Mouse (Mus musculus) neural tube, embryonic 11.5 days (tissue): ENCODE data around the gene Thy1. TPM values are rescaled to one million over a fixed set of nuclear protein-coding genes. Genes with fewer than 3 reads are reported as not detected.

ENCODE experiments used
- ATAC-seq: fragments of 200-750 bp; cut with Nextera tagmentation; 2 replicates; pipeline ENCODE4 v1.8.0; 2017; ENCODE audit warnings: moderate number of reproducible peaks, mild to moderate bottlenecking, moderate TSS enrichment, moderate library complexity; ENCODE audit not compliant: insufficient read depth, low FRiP score, low TSS enrichment
- DNase-seq: peaks from one replicate; pipeline ENCODE4 v3.0.0-alpha.2; 2015; ENCODE audit warnings: low spot score
- H3K27ac ChIP-seq: fragments of 300-500 bp; sonication (generic); 2 replicates; pipeline ENCODE4 v1.5.1; 2014; ENCODE audit warnings: low read depth, mild to moderate bottlenecking, low read length
- H3K27me3 ChIP-seq: fragments of 300-500 bp; sonication (generic); 2 replicates; pipeline ENCODE4 v1.6.1; 2014; ENCODE audit warnings: mild to moderate bottlenecking, low read length, mixed read lengths; ENCODE audit not compliant: control insufficient read depth, insufficient read depth
- H3K36me3 ChIP-seq: fragments of 300-500 bp; sonication (generic); 2 replicates; pipeline ENCODE4 v1.6.1; 2014; ENCODE audit warnings: mild to moderate bottlenecking, low read length, moderate library complexity, mixed read lengths; ENCODE audit not compliant: control insufficient read depth, insufficient read depth
- H3K4me1 ChIP-seq: fragments of 300-500 bp; sonication (generic); 2 replicates; pipeline ENCODE4 v1.6.1; 2014; ENCODE audit warnings: low read length, mixed read lengths; ENCODE audit not compliant: control insufficient read depth, insufficient read depth
- H3K4me2 ChIP-seq: fragments of 300-500 bp; sonication (generic); 2 replicates; pipeline ENCODE4 v1.6.1; 2014; ENCODE audit warnings: low read depth, mild to moderate bottlenecking, moderate library complexity
- H3K4me3 ChIP-seq: fragments of 300-500 bp; sonication (generic); 2 replicates; pipeline ENCODE4 v1.5.1; 2014; ENCODE audit warnings: low read depth, low read length
- H3K9ac ChIP-seq: fragments of 300-500 bp; sonication (generic); 2 replicates; pipeline ENCODE4 v1.6.1; 2014; ENCODE audit warnings: mild to moderate bottlenecking, low read length
- H3K9me3 ChIP-seq: fragments of 300-500 bp; sonication (generic); 2 replicates; pipeline ENCODE4 v1.6.1; 2016; ENCODE audit warnings: low read length; ENCODE audit not compliant: control insufficient read depth
- WGBS: fragments of 180-500 bp; shearing (Covaris S2); extraction: QIAGEN DNeasy Blood & Tissue Kit; methylation state at CpG from one replicate; pipeline ENCODE4 v1.1.7; 2014; 5-methylcytosine and 5-hydroxymethylcytosine counted together
- polyA plus RNA-seq: library from polyadenylated mRNA; unstranded; fragments of >200 nt; fragmentation: Nextera tagmentation; extraction: Ambion mirVana; gene quantifications from 2 replicates; pipeline ENCODE4 v1.2.1, GENCODE M21; 2014

The Thy1 gene
- polyA plus RNA-seq = not detected in 2 replicates

- Histone ChIP-seq H3K4me3 (peak within 1 kb of the TSS; percentile 28), H3K9me3 (no peaks in the 10 kb centered on the region), H3K36me3 (no peaks in the 10 kb centered on the region), H3K9ac (peak within 1 kb of the TSS; percentile 37; the same call in 1 of the 2 replicates), H3K27me3 (peaks cover 30% of the 10 kb centered on the region), H3K27ac (no peak within 1 kb of the TSS), H3K4me2 (peak within 1 kb of the TSS; percentile 50), H3K4me1 (peaks cover 7% of the 10 kb centered on the region)
- WGBS = under 1% methylated on average over 30 of the region's 30 CpGs
- ATAC-seq = no peak
- DNase-seq = peak; percentile 44
Measured at GRCm38 (mm10) chr9:44042836-44043707, at the start of gene Thy1. Gene Thy1, plus strand, starts transcription at chr9:44043384.

GRCm38 (mm10) chr9:43997681-43998080, 45.5 kb upstream of the Thy1 start:
- Histone ChIP-seq H3K4me2 (no peak overlapping the region), H3K9ac (no peak overlapping the region), H3K36me3 (no peaks in the 10 kb centered on the region), H3K4me1 (peaks cover 13% of the 10 kb centered on the region), H3K27me3 (no peaks in the 10 kb centered on the region), H3K9me3 (no peaks in the 10 kb centered on the region), H3K4me3 (no peak overlapping the region), H3K27ac (no peak overlapping the region)
- ATAC-seq (no peak), DNase-seq (no peak)
- 80% methylated on average over 2 of the region's 2 CpGs for WGBS

DNA sequence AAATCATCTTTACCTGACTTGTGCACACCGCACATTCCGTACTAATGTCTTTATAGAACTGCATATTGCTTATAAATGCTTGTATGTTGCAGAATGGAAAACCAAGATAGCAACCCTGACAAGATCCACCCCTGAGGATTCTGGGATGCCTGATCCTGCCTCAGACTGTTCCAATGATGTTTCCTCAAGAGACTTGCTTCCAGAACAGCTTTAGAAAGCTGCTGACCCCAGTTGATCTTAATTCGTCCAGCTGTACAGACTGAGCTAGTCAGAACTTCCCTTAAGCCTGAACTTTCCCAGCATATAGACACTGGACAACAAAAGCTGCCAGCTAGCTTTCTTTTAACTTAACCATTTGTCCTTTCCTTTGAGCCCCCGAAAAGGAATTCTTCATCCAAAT, 44.3 kb upstream of the Thy1 start:
- H3K36me3 ChIP-seq = no peaks in the 10 kb centered on the region
- H3K4me1 ChIP-seq = peaks cover 4% of the 10 kb centered on the region
- H3K9ac ChIP-seq = no peak overlapping the region
- WGBS = 76% methylated on average over 4 of the region's 4 CpGs
- no peaks in the 10 kb centered on the region for H3K9me3 ChIP-seq
- no peak for DNase-seq
- no peak for ATAC-seq
- no peak overlapping the region for H3K4me2 ChIP-seq
- H3K27ac ChIP-seq = no peak overlapping the region
- H3K4me3 ChIP-seq = no peak overlapping the region
- no peaks in the 10 kb centered on the region for H3K27me3 ChIP-seq

DNA sequence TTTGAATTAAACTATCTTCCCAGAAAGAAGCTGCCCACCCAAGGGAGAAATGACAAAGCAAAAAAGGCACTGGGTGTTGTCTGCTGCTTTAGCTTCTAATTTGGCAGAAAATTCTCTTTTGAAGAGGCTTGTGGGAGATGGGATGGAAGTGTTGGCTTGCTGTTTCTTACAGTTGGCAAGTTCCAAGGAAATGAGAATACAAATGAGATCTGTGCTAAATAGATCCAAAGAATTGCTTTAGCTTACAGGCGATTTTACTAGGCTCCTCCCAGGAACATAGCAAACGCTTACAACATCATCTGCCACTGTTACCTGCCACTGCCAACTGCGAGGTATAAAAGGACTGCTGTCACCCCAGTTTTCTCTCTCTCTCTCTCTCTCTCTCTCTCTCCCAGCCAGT, 38.8 kb upstream of the Thy1 start:
- 71% methylated on average over 3 of the region's 3 CpGs for WGBS
- no peak overlapping the region for H3K9ac ChIP-seq
- H3K36me3 ChIP-seq = no peaks in the 10 kb centered on the region
- ATAC-seq = no peak
- H3K4me2 ChIP-seq = no peak overlapping the region
- no peak for DNase-seq
- H3K4me3 ChIP-seq = no peak overlapping the region
- H3K27ac ChIP-seq = no peak overlapping the region
- H3K4me1 ChIP-seq = no peaks in the 10 kb centered on the region
- H3K9me3 ChIP-seq = no peaks in the 10 kb centered on the region
- H3K27me3 ChIP-seq = no peaks in the 10 kb centered on the region

GRCm38 (mm10) chr9:44005305-44005704, 37.9 kb upstream of the Thy1 start:
- no peak overlapping the region for H3K9ac ChIP-seq
- no peaks in the 10 kb centered on the region for H3K27me3 ChIP-seq
- WGBS = 87% methylated on average over 3 of the region's 3 CpGs
- ATAC-seq (no peak), DNase-seq (no peak)
- no peak overlapping the region for H3K4me3 ChIP-seq
- H3K4me1 ChIP-seq = no peaks in the 10 kb centered on the region
- H3K27ac ChIP-seq = no peak overlapping the region
- H3K4me2 ChIP-seq = no peak overlapping the region
- no peaks in the 10 kb centered on the region for H3K9me3 ChIP-seq
- H3K36me3 ChIP-seq = no peaks in the 10 kb centered on the region

- H3K27ac ChIP-seq = no peak overlapping the region
- H3K27me3 ChIP-seq = no peaks in the 10 kb centered on the region
- ATAC-seq = no peak
- H3K9ac ChIP-seq = no peak overlapping the region
- no peak overlapping the region for H3K4me3 ChIP-seq
- H3K4me2 ChIP-seq = no peak overlapping the region
- 76% methylated on average over 2 of the region's 2 CpGs for WGBS
- DNase-seq = no peak
- H3K9me3 ChIP-seq = no peaks in the 10 kb centered on the region
- H3K36me3 ChIP-seq = no peaks in the 10 kb centered on the region
- H3K4me1 ChIP-seq = no peaks in the 10 kb centered on the region
Measured at GRCm38 (mm10) chr9:44007323-44007722, 35.9 kb upstream of the Thy1 start.

DNA sequence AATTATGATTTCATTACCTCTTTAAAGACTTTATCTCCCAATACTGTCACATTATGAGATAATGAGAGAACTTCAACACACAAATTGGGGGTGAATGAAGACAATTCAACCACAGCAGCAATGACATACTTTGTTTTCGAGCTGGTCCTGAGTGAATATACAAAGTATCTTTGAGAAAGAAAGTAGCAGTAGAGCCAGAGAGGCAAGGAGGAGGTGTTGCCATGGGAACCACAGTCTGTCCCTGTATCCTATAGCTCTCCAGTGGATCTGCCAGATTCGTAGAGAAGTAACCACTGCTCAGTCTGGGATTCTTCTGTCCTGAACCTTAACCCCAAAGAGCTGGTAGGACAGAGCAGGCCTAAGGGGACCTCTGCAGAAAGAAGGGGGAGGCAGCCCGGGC, 35.2 kb upstream of the Thy1 start:
- no peaks in the 10 kb centered on the region for H3K27me3 ChIP-seq
- WGBS = 76% methylated on average over 3 of the region's 3 CpGs
- no peak for DNase-seq
- no peak overlapping the region for H3K4me2 ChIP-seq
- no peaks in the 10 kb centered on the region for H3K9me3 ChIP-seq
- H3K4me1 ChIP-seq = no peaks in the 10 kb centered on the region
- H3K27ac ChIP-seq = no peak overlapping the region
- no peaks in the 10 kb centered on the region for H3K36me3 ChIP-seq
- no peak for ATAC-seq
- H3K4me3 ChIP-seq = no peak overlapping the region
- H3K9ac ChIP-seq = no peak overlapping the region

GRCm38 (mm10) chr9:44010900-44011299, 32.3 kb upstream of the Thy1 start:
- Histone ChIP-seq H3K9ac (no peak overlapping the region), H3K9me3 (no peaks in the 10 kb centered on the region), H3K4me3 (no peak overlapping the region), H3K4me1 (no peaks in the 10 kb centered on the region), H3K27me3 (no peaks in the 10 kb centered on the region), H3K36me3 (no peaks in the 10 kb centered on the region), H3K4me2 (no peak overlapping the region), H3K27ac (no peak overlapping the region)
- ATAC-seq = no peak
- WGBS = 80% methylated on average over 3 of the region's 3 CpGs
- no peak for DNase-seq

DNA sequence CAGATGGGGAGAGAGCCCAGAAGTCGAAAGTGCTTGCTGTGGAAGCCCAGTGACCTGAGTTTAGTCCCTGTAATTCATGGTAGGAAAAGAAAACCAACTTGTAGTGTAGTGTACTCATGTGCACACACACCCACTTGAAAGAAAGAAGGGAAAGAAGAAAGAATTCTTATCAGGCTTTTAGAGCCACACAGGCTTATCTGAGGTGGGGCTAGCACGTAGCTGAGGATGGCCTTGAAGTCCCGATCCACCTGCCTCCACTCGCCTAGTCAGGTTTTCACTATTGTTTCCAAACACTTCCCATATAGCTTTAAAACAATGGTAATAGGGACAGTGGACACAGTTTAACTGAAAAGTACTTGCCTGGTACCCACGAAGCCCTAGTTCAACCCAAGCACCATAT, 31.5 kb upstream of the Thy1 start:
- no peaks in the 10 kb centered on the region for H3K4me1 ChIP-seq
- H3K9ac ChIP-seq = no peak overlapping the region
- no peaks in the 10 kb centered on the region for H3K36me3 ChIP-seq
- no peak overlapping the region for H3K27ac ChIP-seq
- no peak overlapping the region for H3K4me3 ChIP-seq
- no peak overlapping the region for H3K4me2 ChIP-seq
- DNase-seq (no peak), ATAC-seq (no peak)
- WGBS = 76% methylated on average over 5 of the region's 5 CpGs
- H3K27me3 ChIP-seq = no peaks in the 10 kb centered on the region
- H3K9me3 ChIP-seq = no peaks in the 10 kb centered on the region
